Mouse (Mus musculus) heart, embryonic 15.5 days (tissue): ENCODE data around the gene Cmtm3. TPM values are rescaled to one million over a fixed set of nuclear protein-coding genes. Genes with fewer than 3 reads are reported as not detected.
A peak's percentile ranks its signal among the peaks of the same experiment; 100 is the strongest.
"Not testable (repeated sequence)": the region's sequence is repeated elsewhere in the genome, so short reads cannot be mapped to it uniquely, and the experiment has no call there.

ENCODE experiments used
- ATAC-seq: fragments of 200-750 bp; cut with Nextera tagmentation; replicated peaks from 2 replicates; pipeline ENCODE4 v1.8.0; 2017; ENCODE audit warnings: low read depth, moderate TSS enrichment; ENCODE audit not compliant: insufficient number of reproducible peaks, insufficient read depth, low FRiP score
- H3K27ac ChIP-seq: fragments of 300-500 bp; sonication (generic); 2 replicates; pipeline ENCODE4 v1.5.1; 2015; ENCODE audit warnings: mild to moderate bottlenecking, inconsistent platforms
- H3K27me3 ChIP-seq: fragments of 300-500 bp; sonication (generic); 2 replicates; pipeline ENCODE4 v1.6.1; 2015; ENCODE audit warnings: inconsistent platforms
- H3K36me3 ChIP-seq: fragments of 300-500 bp; sonication (generic); 2 replicates; pipeline ENCODE4 v1.6.1; 2015; ENCODE audit warnings: mild to moderate bottlenecking, inconsistent platforms
- H3K4me1 ChIP-seq: fragments of 300-500 bp; sonication (generic); replicated peaks from 2 replicates; pipeline ENCODE4 v1.6.1; 2015; ENCODE audit warnings: inconsistent platforms
- H3K4me2 ChIP-seq: fragments of 300-500 bp; sonication (generic); 2 replicates; pipeline ENCODE4 v1.6.1; 2015; ENCODE audit warnings: inconsistent platforms, mild to moderate bottlenecking, moderate library complexity
- H3K4me3 ChIP-seq: fragments of 300-500 bp; sonication (generic); 2 replicates; pipeline ENCODE4 v1.5.1; 2015; ENCODE audit warnings: mild to moderate bottlenecking, inconsistent platforms
- H3K9ac ChIP-seq: fragments of 300-500 bp; sonication (generic); 2 replicates; pipeline ENCODE4 v1.6.1; 2015; ENCODE audit warnings: mild to moderate bottlenecking, inconsistent platforms
- H3K9me3 ChIP-seq: fragments of 300-500 bp; sonication (generic); replicated peaks from 2 replicates; pipeline ENCODE4 v1.6.1; 2016; ENCODE audit warnings: inconsistent platforms
- WGBS: fragments of 180-500 bp; shearing (Covaris S2); methylation state at CpG from one replicate; pipeline ENCODE4 v1.1.7; 2015; ENCODE audit warnings: mixed read lengths; 5-methylcytosine and 5-hydroxymethylcytosine counted together
- polyA plus RNA-seq: library from polyadenylated mRNA; unstranded; fragments of >200 nt; fragmentation: Nextera tagmentation; extraction: Ambion mirVana; gene quantifications from 2 replicates; pipeline ENCODE4 v1.2.1, GENCODE M21; 2015

The Cmtm3 gene
- 82.3 and 90.3 TPM in 2 replicates for polyA plus RNA-seq

DNA sequence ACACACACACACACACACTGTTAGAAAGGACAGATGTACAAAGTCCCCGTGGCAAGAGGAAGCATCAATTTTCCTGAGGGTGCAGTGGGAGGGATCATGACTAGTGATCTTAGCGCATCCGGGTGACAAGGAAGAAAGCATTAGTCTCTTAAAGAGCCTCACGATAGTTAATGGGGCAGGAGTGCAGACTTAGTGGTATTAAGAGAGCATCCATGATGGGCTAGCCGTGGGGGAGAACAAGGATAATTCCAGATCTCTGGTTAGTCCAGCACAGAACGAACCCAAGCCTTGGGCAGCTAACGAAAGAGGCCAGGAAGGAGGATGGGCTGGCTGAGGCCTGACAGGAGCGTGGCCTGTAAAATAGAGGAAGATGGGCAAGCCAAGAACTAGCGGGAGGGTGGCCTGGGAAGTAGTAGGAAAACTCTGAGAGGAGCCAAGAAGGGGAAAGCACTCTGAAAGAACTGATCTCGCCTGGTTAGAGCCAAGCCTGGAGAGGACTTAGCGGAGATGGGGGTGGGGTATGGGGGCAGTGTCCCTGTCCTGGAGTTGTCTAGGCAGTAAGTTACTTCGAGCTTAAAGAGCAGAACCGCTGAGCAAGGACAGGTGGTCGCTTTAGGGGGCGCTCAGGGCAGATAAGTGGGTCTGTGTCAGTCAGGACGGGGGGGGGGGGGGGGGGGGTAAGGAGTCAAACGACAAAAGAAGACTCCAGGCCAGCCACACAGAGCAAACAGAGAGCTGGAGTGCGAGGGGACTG, at the start of gene Cmtm3:
Gene Cmtm3, plus strand, starts transcription at position 182 of the 754 bp plus-strand sequence.
- H3K4me2 ChIP-seq, result peak within 1 kb of the TSS; percentile 89
- peak within 1 kb of the TSS; percentile 78 for H3K4me3 ChIP-seq
- WGBS, result 19% methylated on average over 17 of the region's 18 CpGs
- peak within 1 kb of the TSS; percentile 93 for H3K27ac ChIP-seq
- H3K9me3 ChIP-seq, result no peaks in the 10 kb centered on the region
- H3K36me3 ChIP-seq, result no peaks in the 10 kb centered on the region
- no peaks in the 10 kb centered on the region for H3K27me3 ChIP-seq
- ATAC-seq, result no peak
- H3K9ac ChIP-seq, result peak within 1 kb of the TSS; percentile 87
- peaks cover 33% of the 10 kb centered on the region for H3K4me1 ChIP-seq

DNA sequence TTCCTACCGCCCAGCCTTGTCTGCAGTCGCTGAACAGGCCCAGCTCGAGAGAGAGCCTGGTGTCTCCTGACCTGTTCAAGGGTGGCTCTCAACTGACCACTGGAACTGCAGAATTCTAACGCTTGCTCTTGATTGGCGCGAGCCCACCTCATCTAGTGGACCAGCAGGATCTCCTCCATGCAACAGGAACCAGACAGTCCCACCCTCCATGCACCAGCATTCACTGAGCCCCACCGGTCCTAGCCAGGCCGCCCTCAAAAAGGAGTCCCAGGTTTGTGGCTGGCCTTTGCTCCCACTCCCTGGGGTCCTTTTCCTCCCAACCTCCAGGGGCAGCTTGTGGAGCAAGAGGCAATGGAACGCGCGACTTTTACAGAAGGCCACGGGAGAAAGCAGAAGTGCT, 46.1 kb upstream of the Cmtm3 start, which contains the start of gene Cmtm2a:
Gene Cmtm2a, minus strand, starts transcription at position 101 of the 400 bp plus-strand sequence.
- ATAC-seq, H3K36me3 ChIP-seq, H3K4me3 ChIP-seq, H3K27me3 ChIP-seq, H3K4me1 ChIP-seq, H3K4me2 ChIP-seq, H3K9me3 ChIP-seq, H3K27ac ChIP-seq, H3K9ac ChIP-seq: not testable (repeated sequence)
- 84% methylated on average over 12 of the region's 12 CpGs for WGBS

DNA sequence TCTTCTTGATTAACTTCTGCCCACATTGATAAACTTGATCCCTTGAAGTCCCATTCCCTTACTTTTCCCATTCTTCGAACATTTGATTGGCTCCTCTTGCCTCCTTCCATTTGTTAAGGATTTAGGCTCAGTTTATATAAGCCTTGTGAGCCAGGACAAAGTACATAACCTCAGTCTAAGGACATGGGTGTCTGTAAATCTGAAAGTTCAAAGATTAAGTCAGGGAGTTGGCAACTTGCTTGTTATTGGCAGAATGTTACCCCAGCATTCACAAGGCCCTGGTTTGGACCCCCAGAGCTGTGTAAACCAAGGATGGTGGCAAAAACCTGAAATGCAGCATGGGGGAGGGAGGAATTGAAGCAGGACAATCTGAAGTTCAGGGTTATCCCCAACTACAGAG, 44.8 kb upstream of the Cmtm3 start:
- Histone ChIP-seq H3K27ac (no peak overlapping the region), H3K9me3 (no peaks in the 10 kb centered on the region), H3K36me3 (no peaks in the 10 kb centered on the region), H3K27me3 (no peaks in the 10 kb centered on the region), H3K4me1 (no peaks in the 10 kb centered on the region), H3K4me2 (no peak overlapping the region), H3K4me3 (no peak overlapping the region), H3K9ac (no peak overlapping the region)
- ATAC-seq, result no peak
- WGBS, result 78% methylated on average over 1 of the region's 1 CpGs

DNA sequence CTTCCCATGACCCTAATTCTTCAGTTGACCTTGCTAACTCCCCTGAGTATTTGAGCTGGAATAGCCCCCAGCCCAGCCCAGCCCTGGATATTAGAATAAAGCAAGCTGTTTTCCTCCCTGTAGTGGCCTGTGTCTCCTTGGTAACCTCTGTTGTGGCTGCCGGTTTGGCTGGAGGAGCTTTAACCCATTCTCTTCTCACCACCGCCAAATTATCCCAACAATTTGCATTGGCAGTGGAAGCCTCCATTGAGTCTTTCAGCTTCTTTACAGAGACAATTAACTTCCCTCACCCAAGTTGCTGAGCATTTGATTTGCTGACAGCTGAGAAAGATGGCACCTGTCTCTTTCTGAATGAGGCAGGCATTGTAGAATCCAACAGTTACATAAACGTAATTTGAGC, 37.6 kb upstream of the Cmtm3 start:
- H3K4me2 ChIP-seq, H3K4me3 ChIP-seq, ATAC-seq, H3K27ac ChIP-seq, H3K4me1 ChIP-seq, H3K27me3 ChIP-seq, H3K9me3 ChIP-seq, H3K9ac ChIP-seq, H3K36me3 ChIP-seq: not testable (repeated sequence)
- 22% methylated on average over 3 of the region's 3 CpGs for WGBS

DNA sequence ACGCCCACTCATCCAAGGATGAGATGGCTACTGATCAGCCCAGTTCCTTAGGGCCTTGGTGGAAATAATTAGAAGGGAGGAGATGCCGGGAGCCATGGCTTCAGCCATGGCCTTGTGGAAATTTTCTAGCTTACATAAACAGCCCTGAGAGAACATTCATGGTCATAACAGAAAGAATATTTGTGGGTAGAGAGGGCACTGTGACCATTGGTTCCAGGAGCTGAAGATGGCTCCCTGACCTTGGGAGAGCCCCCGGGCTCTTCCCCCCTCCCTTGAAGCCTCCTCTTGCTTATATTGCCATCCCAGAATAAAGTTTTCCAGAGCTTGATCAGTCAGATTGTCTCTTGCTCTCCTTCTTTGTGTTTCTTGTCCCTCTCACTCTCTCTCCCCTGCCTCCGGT, 36.7 kb upstream of the Cmtm3 start:
- not testable (repeated sequence) for H3K27me3 ChIP-seq, H3K36me3 ChIP-seq, H3K4me3 ChIP-seq, H3K9ac ChIP-seq, H3K9me3 ChIP-seq, H3K4me2 ChIP-seq, H3K4me1 ChIP-seq, ATAC-seq, H3K27ac ChIP-seq
- WGBS, result 79% methylated on average over 4 of the region's 4 CpGs

DNA sequence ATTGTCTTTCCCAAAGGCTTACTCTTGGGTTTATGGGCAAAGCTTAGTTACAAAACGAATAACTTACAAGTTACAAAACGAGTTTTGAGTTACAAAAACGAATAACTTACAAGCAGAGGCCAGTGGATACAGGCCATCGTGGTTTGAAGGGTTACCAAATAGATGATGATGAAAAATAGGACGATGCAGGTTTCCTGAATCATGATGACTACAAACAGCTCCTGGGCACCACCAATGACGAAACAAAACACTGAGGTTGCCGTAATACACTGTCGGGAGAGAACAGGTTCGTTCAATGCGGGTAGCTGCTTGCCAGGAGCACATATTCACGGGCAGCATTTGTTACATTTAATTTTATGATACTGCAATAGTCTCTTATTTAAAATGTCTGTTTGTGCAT, 34.2 kb upstream of the Cmtm3 start:
- Histone ChIP-seq H3K27me3 (no peaks in the 10 kb centered on the region), H3K4me3 (no peak overlapping the region), H3K9me3 (no peaks in the 10 kb centered on the region), H3K4me1 (no peaks in the 10 kb centered on the region), H3K27ac (no peak overlapping the region), H3K36me3 (no peaks in the 10 kb centered on the region), H3K9ac (no peak overlapping the region), H3K4me2 (no peak overlapping the region)
- 80% methylated on average over 11 of the region's 11 CpGs for WGBS
- no peak for ATAC-seq

DNA sequence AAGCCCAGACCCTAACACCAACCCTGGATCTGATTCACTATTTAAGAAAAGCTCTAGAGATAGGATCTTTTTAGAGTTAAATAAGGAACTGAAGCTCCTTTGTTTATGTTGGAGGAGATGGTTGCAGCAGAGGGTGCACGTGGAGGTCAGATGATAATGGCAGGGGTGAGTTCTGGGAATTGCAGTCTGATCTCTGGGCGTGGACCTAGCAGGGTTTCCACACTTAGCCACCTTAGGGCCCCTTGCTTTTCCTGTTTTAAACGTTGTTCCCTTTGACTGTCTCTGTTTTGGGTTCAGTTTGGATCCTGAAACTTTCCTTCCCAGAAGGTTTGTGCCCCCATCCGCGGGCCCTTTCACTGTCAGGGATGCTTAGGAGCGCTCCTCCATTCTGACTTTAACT, 30.9 kb upstream of the Cmtm3 start:
- H3K27me3 ChIP-seq, H3K4me3 ChIP-seq, H3K4me2 ChIP-seq, H3K36me3 ChIP-seq, H3K27ac ChIP-seq, ATAC-seq, H3K9me3 ChIP-seq, H3K9ac ChIP-seq, H3K4me1 ChIP-seq: not testable (repeated sequence)
- 44% methylated on average over 6 of the region's 6 CpGs for whole genome bisulfite sequencing

DNA sequence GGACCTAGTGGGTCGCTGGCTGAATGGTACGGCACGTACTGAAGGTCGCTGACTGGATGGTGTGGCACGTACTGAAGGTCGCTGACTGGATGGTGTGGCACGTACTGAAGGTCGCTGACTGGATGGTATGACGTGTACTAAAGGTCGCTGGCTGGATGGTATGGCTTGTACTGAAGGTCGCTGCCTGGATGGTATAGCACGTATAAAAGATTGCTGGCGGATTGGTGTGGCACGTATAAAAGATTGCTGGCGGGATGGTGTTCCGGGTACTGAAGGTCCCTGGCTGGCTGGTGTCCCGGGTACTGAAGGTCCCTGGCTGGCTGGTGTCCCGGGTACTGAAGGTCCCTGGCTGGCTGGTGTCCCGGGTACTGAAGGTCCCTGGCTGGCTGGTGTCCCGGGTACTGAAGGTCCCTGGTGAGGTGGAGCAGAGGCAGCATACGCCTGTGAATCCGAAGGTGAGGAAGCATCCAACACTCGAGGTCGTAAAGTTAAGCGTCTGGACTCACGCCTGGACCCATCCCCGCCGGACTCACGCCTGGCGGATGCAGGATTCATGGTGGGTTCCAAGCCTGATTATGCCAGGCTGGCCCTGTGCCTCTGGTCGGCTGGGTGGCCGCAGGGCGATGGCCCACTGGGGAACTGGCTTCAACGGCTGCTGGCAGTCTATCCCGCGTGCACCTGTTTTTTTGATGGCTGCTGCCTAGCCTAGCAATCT, 29.6 kb upstream of the Cmtm3 start, which contains the start of the genes Gm45711 and Cmtm1:
Gene Gm45711, minus strand, starts transcription at position 641 of the 715 bp plus-strand sequence.
Gene Cmtm1, minus strand, starts transcription at position 705 of the 715 bp plus-strand sequence.
- not testable (repeated sequence) for H3K27ac ChIP-seq, H3K9ac ChIP-seq, H3K36me3 ChIP-seq, ATAC-seq, H3K9me3 ChIP-seq, H3K4me2 ChIP-seq, H3K4me3 ChIP-seq, H3K4me1 ChIP-seq, H3K27me3 ChIP-seq
- WGBS, result 83% methylated on average over 36 of the region's 36 CpGs

DNA sequence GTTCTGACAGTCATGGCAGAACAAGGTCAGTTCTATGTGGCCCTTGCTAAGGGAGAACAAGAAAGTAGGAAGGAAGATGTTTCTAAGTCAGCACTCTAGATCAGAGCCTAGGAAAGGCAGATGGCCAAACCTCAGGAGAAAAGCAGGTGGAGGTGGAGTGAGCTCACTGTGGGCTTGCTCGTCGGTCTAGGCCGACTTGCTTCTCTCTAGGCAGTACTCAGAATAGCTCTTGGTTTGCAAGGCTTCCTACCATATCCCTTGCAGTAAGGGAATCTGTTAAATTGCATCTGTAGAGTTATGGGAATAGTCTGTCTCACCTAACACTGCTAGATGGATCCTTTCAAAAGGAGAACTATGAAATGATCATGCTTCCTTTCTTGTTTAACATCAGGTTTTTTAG, 27.2 kb upstream of the Cmtm3 start:
- not testable (repeated sequence) for H3K4me2 ChIP-seq, H3K9ac ChIP-seq, H3K27me3 ChIP-seq, H3K9me3 ChIP-seq, H3K27ac ChIP-seq, H3K36me3 ChIP-seq, H3K4me1 ChIP-seq, ATAC-seq, H3K4me3 ChIP-seq
- WGBS, result 75% methylated on average over 3 of the region's 3 CpGs

DNA sequence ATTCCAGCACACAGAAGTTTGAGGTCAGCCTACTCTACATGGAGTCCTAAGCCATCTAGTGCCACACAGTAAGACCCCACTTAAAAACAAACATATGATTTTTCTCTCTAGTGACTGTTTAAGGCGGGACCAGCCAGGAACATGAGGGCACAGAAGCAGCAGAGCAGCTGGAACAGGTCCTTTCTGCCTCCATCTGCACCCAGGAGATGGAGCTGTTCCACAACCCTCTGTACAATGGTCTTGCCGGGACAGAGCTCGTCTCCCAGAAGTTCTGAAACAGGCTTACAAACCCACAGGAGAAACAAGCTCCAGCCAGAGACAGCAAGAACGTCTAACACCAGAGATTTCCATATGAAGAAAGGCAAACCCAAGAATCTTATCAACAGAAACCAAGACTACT, 25.9 kb upstream of the Cmtm3 start:
- 52% methylated on average over 4 of the region's 4 CpGs for WGBS
- ATAC-seq, result no peak
- no peaks in the 10 kb centered on the region for H3K9me3 ChIP-seq

DNA sequence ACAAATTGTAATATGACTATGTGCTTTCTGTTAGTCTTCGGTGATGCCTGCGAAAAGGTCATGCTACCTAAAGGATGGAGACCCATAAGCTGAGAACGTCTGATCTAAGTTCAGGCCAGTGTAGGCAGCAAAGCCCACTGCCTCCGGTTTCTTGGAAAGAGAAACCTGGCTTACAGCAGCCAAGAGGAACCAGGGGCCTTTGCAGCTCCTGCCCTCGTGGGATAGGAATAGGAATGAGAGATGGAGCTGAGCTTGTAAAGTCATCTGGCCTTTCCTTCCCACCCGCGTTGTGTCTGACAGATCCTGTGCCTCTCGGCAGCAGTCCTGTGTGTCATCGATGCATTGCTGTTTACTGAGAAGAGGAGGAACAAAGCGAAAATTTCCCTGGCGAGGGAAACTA, 17.9 kb upstream of the Cmtm3 start, which contains the start of gene Gm11020:
Gene Gm11020, plus strand, starts transcription at position 301 of the 400 bp plus-strand sequence.
- H3K36me3 ChIP-seq, H3K9me3 ChIP-seq, H3K9ac ChIP-seq, H3K27ac ChIP-seq, H3K4me3 ChIP-seq, ATAC-seq, H3K27me3 ChIP-seq, H3K4me2 ChIP-seq, H3K4me1 ChIP-seq: not testable (repeated sequence)
- 79% methylated on average over 11 of the region's 11 CpGs for WGBS

More for the DNA sequence above, 25.9 kb upstream of the Cmtm3 start:
- Histone ChIP-seq H3K4me3 (no peak overlapping the region), H3K27ac (no peak overlapping the region), H3K9ac (no peak overlapping the region), H3K4me2 (no peak overlapping the region), H3K4me1 (no peaks in the 10 kb centered on the region), H3K36me3 (no peaks in the 10 kb centered on the region), H3K27me3 (no peaks in the 10 kb centered on the region)
